ENCODE assay signal across 15 mouse cellular contexts in the genomic region with DNA sequence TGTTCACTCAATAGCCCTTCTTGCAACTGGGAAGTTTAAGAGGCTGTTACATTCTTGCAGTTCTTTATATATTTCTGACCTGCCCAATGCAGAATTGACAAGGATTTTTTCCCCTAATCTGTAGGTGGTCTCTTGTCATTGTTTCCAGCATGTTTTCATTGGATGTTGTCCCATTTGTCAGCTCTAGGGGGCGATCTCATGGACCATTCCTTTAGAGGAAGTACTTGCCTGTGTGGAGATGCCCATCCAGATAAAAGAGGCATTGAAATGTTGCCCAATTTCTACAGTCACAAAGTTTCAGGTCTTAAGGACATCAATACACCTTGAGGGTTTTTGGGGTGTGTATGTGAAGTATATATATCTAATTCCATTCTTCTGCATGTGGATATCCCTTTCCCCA. TPM values are rescaled to one million over a fixed set of nuclear protein-coding genes. Genes with fewer than 3 reads are reported as not detected.
DNase-seq lines count a peak whose midpoint lies in the region; ATAC-seq and TF ChIP-seq lines count a peak whose summit lies in the region.
"Had no signal": no experiment of that assay in that cellular context is flagged by ENCODE, and none has a peak within 500 bp of the region (broad histone marks: within the 10 kb centered on the region; RNA-seq: fewer than 3 reads in every experiment).

No protein-coding gene starts in this region.

- no peak overlapping the region for H3K4me2 ChIP-seq in hindbrain, embryonic 13.5 days

- ATAC-seq in G1E (ENCODE audit: extremely low read depth, insufficient number of reproducible peaks, low FRiP score, poor library complexity, severe bottlenecking) = no peak
- ATAC-seq in megakaryocyte progenitor cell, adult 5-6 weeks (replicated peaks; ENCODE audit: poor library complexity) = peak; percentile 58
- no peak for ATAC-seq in hindbrain, embryonic 13.5 days (ENCODE audit: low FRiP score)

- H3K4me1 ChIP-seq in G1E (ENCODE audit: insufficient read depth, low read depth, low read length) = 0 out of 2 replicates have a peak, but pooled peaks cover 3% of the 10 kb centered on the region
- no peaks in the 10 kb centered on the region for H3K4me1 ChIP-seq in cerebellum, adult 2 months (ENCODE audit: control insufficient read depth, insufficient read depth, low read length)
- H3K4me1 ChIP-seq in heart, embryonic 10.5 days = no peaks in the 10 kb centered on the region
- H3K4me1 ChIP-seq in hindbrain, embryonic 13.5 days (replicated peaks) = no peaks in the 10 kb centered on the region
- H3K4me1 ChIP-seq: forebrain, embryonic 10.5 days; midbrain, embryonic 10.5 days had no signal

- intact Hi-C loops in gastrocnemius, adult 2 months (cut with DNase I) = no loop called here

- H3K27ac ChIP-seq in gastrocnemius, adult 2 months = no peak overlapping the region
- no peak overlapping the region for H3K27ac ChIP-seq in cerebellum, adult 2 months (ENCODE audit: insufficient read depth, low read length)
- no peak overlapping the region for H3K27ac ChIP-seq in heart, embryonic 10.5 days
- H3K27ac ChIP-seq in hindbrain, embryonic 13.5 days = no peak overlapping the region
- H3K27ac ChIP-seq: forebrain, embryonic 10.5 days; hindbrain, postnatal 0 days; midbrain, embryonic 10.5 days had no signal

- H3K36me3 ChIP-seq in G1E (replicated peaks) = no peaks in the 10 kb centered on the region
- no peaks in the 10 kb centered on the region for H3K36me3 ChIP-seq in heart, embryonic 10.5 days
- no peaks in the 10 kb centered on the region for H3K36me3 ChIP-seq in hindbrain, embryonic 13.5 days
- H3K36me3 ChIP-seq: forebrain, embryonic 10.5 days; midbrain, embryonic 10.5 days had no signal

- no peak for DNase-seq in gastrocnemius, adult 2 months
- no peak for DNase-seq in gastrocnemius, adult 18-20 months (ENCODE audit: low spot score)
- DNase-seq in A20 (ENCODE audit: low read depth, low spot score) = peak; percentile 37
- DNase-seq in G1E (ENCODE audit: low spot score) = no peak
- no peak for DNase-seq in cerebellum, adult 2 months
- DNase-seq in heart, embryonic 10.5 days (ENCODE audit: low spot score) = no peak
- DNase-seq: gastrocnemius, postnatal 10 days; left cerebral cortex, postnatal 4 days had no signal

- H3K4me3 ChIP-seq in gastrocnemius, adult 2 months = no peak overlapping the region
- no peak overlapping the region for H3K4me3 ChIP-seq in G1E (ENCODE audit: low read depth, low read length)
- H3K4me3 ChIP-seq in cerebellum, adult 2 months (replicated peaks; ENCODE audit: insufficient read depth, low read depth, low read length) = no peak overlapping the region
- H3K4me3 ChIP-seq in heart, embryonic 10.5 days = no peak overlapping the region
- no peak overlapping the region for H3K4me3 ChIP-seq in hindbrain, embryonic 13.5 days
- H3K4me3 ChIP-seq: forebrain, embryonic 10.5 days; midbrain, embryonic 10.5 days had no signal

- peak; percentile 4; the same call in 1 of the 2 replicates for TF ChIP-seq CTCF in gastrocnemius, adult 2 months (IDR thresholded peaks at IDR 0.05)
- 0 out of 2 replicates have a peak, but pooled peaks have one; percentile 19 for TF ChIP-seq CTCF in G1E (IDR thresholded peaks at IDR 0.05; ENCODE audit: low read depth, low read length)
- TF ChIP-seq CTCF in cerebellum, adult 2 months (IDR thresholded peaks at IDR 0.05; ENCODE audit: borderline replicate concordance, insufficient read depth, low read depth, low read length) = no peak

- no peak overlapping the region for H3K9ac ChIP-seq in hindbrain, embryonic 13.5 days
- H3K9ac ChIP-seq: forebrain, postnatal 0 days had no signal

- no peak for TF ChIP-seq POLR2A in cerebellum, adult 2 months (IDR thresholded peaks at IDR 0.05; ENCODE audit: borderline replicate concordance, insufficient read depth, low read length)

- WGBS in cerebellum, adult 2 months = 0% methylated on average over 1 of the region's 1 CpGs
- 0% methylated on average over 1 of the region's 1 CpGs for WGBS in heart, embryonic 10.5 days
- 0% methylated on average over 1 of the region's 1 CpGs for WGBS in hindbrain, embryonic 13.5 days

- no peaks in the 10 kb centered on the region for H3K9me3 ChIP-seq in G1E (replicated peaks)
- no peaks in the 10 kb centered on the region for H3K9me3 ChIP-seq in heart, embryonic 10.5 days
- H3K9me3 ChIP-seq in hindbrain, embryonic 13.5 days = no peaks in the 10 kb centered on the region
- H3K9me3 ChIP-seq: forebrain, embryonic 10.5 days; midbrain, embryonic 10.5 days had no signal

- H3K27me3 ChIP-seq in G1E (ENCODE audit: insufficient read depth, low read length) = peaks cover 16% of the 10 kb centered on the region; the same call in 1 of the 2 replicates
- H3K27me3 ChIP-seq in cerebellum, adult 2 months (ENCODE audit: control insufficient read depth, insufficient read depth, low read length) = no peaks in the 10 kb centered on the region
- peaks cover 20% of the 10 kb centered on the region; the same call in 1 of the 2 replicates for H3K27me3 ChIP-seq in heart, embryonic 10.5 days (ENCODE audit: insufficient read depth, poor library complexity, severe bottlenecking)
- H3K27me3 ChIP-seq in hindbrain, embryonic 13.5 days = peaks cover 57% of the 10 kb centered on the region

RNA-seq across cellular contexts. Expression of a gene that starts 9.0 kb away (rescaled TPM):
- 10 to 100 TPM; 23.5 to 26.4 TPM for total RNA-seq in gastrocnemius, adult 2 months (2021)
- 10 to 100 TPM; 23.7 to 24.7 TPM for total RNA-seq in gastrocnemius, adult 18-20 months (2021)
- total RNA-seq in G1E (2014; fragmentation: Nextera tagmentation) (29.5 and 30.1 TPM in 2 replicates), G1E (2017) (188 and 206 TPM in 2 replicates)
- 24.0 and 25.6 TPM in 2 replicates for polyA plus RNA-seq in G1E (2012)
- total RNA-seq in megakaryocyte progenitor cell, adult 5-6 weeks (2015) = 66.5 and 77.0 TPM in 2 replicates
- 177 and 181 TPM in 2 replicates for total RNA-seq in megakaryocyte progenitor cell, adult 5-6 weeks (2017)
- polyA plus RNA-seq in cerebellum, adult 2 months (2012; rRNA removed) = 21.4 and 23.6 TPM in 2 replicates
- polyA plus RNA-seq in heart, embryonic 10.5 days (2016; fragmentation: Nextera tagmentation; extraction: Ambion mirVana) = 47.8 TPM in 2 replicates
- 39.0 and 48.0 TPM in 2 replicates for polyA plus RNA-seq in hindbrain, embryonic 13.5 days (2015; fragmentation: Nextera tagmentation; extraction: Ambion mirVana)

RNA-seq across cellular contexts. Expression of a gene that starts 58.2 kb away (rescaled TPM):
- total RNA-seq in gastrocnemius, adult 2 months (2021) = 1 to 10 TPM in 1 of 2 experiments, under 1 TPM in 1; 0.23 to 1.0 TPM
- under 1 TPM; 0.50 to 0.57 TPM for total RNA-seq in gastrocnemius, adult 18-20 months (2021)
- total RNA-seq in G1E (2014; fragmentation: Nextera tagmentation) (not detected in 2 replicates), G1E (2017) (0.38 and 0.46 TPM in 2 replicates)
- polyA plus RNA-seq in G1E (2012) = not detected in 2 replicates
- 0.47 TPM in 1 of 2 replicates, not detected in the other for total RNA-seq in megakaryocyte progenitor cell, adult 5-6 weeks (2015)
- total RNA-seq in megakaryocyte progenitor cell, adult 5-6 weeks (2017) = not detected in 2 replicates
- 2.2 and 3.0 TPM in 2 replicates for polyA plus RNA-seq in cerebellum, adult 2 months (2012; rRNA removed)
- 1.4 and 2.4 TPM in 2 replicates for polyA plus RNA-seq in heart, embryonic 10.5 days (2016; fragmentation: Nextera tagmentation; extraction: Ambion mirVana)
- 1.3 TPM in 2 replicates for polyA plus RNA-seq in hindbrain, embryonic 13.5 days (2015; fragmentation: Nextera tagmentation; extraction: Ambion mirVana)
- polyA plus RNA-seq: C2C12 had no signal
